Mouse (Mus musculus) limb, embryonic 12.5 days (tissue): ENCODE measurements around the gene Wnt8b. TPM values are rescaled to one million over a fixed set of nuclear protein-coding genes. Genes with fewer than 3 reads are reported as not detected.
A peak's percentile ranks its signal among the peaks of the same experiment; 100 is the strongest.

Experiments used
- ATAC-seq: fragments of 200-750 bp; cut with Nextera tagmentation; 2 replicates; pipeline ENCODE4 v1.8.0; 2017; ENCODE audit warnings: low read depth, moderate TSS enrichment; ENCODE audit not compliant: insufficient number of reproducible peaks, insufficient read depth, low FRiP score, low TSS enrichment
- H3K27ac ChIP-seq: fragments of 300-500 bp; sonication (generic); 2 replicates; pipeline ENCODE4 v1.5.1; 2016; ENCODE audit warnings: mild to moderate bottlenecking, moderate library complexity
- H3K27me3 ChIP-seq: fragments of 300-500 bp; sonication (generic); 2 replicates; pipeline ENCODE4 v1.6.1; 2016; ENCODE audit warnings: mild to moderate bottlenecking, moderate library complexity
- H3K36me3 ChIP-seq: fragments of 300-500 bp; sonication (generic); 2 replicates; pipeline ENCODE4 v1.6.1; 2016; ENCODE audit warnings: mild to moderate bottlenecking, moderate library complexity
- H3K4me1 ChIP-seq: fragments of 300-500 bp; sonication (generic); replicated peaks from 2 replicates; pipeline ENCODE4 v1.6.1; 2016
- H3K4me2 ChIP-seq: fragments of 300-500 bp; sonication (generic); 2 replicates; pipeline ENCODE4 v1.6.1; 2016; ENCODE audit warnings: mild to moderate bottlenecking, moderate library complexity
- H3K4me3 ChIP-seq: fragments of 300-500 bp; sonication (generic); replicated peaks from 2 replicates; pipeline ENCODE4 v1.5.1; 2016; ENCODE audit warnings: mild to moderate bottlenecking
- H3K9ac ChIP-seq: fragments of 300-500 bp; sonication (generic); replicated peaks from 2 replicates; pipeline ENCODE4 v1.6.1; 2016; ENCODE audit warnings: mild to moderate bottlenecking, moderate library complexity
- H3K9me3 ChIP-seq: fragments of 300-500 bp; sonication (generic); 2 replicates; pipeline ENCODE4 v1.6.1; 2016; ENCODE audit warnings: mild to moderate bottlenecking, moderate library complexity
- WGBS: fragments of 180-500 bp; shearing (Covaris S2); methylation state at CpG from one replicate; pipeline ENCODE4 v1.1.7; 2016; 5-methylcytosine and 5-hydroxymethylcytosine counted together
- polyA plus RNA-seq: library from polyadenylated mRNA; unstranded; fragments of >200 nt; fragmentation: Nextera tagmentation; extraction: Ambion mirVana; gene quantifications from 2 replicates; pipeline ENCODE4 v1.2.1, GENCODE M21; 2016

Gene Wnt8b
- polyA plus RNA-seq, 1 experiment from 2014 or later: not detected

GRCm38 (mm10) chr19:44511451-44512231 lies 18.4 kb downstream of the Wnt8b start:
- H3K4me1 ChIP-seq: peaks cover 27% of the 10 kb centered on the region
- peaks cover 93% of the 10 kb centered on the region for H3K27me3 ChIP-seq
- peak overlapping the region; percentile 60 for H3K9ac ChIP-seq
- peak overlapping the region; percentile 51 for H3K4me3 ChIP-seq
- H3K9me3 ChIP-seq: no peaks in the 10 kb centered on the region
- ATAC-seq: no peak; the same call in 1 of the 2 replicates
- peak overlapping the region; percentile 96 for H3K4me2 ChIP-seq
- H3K36me3 ChIP-seq: no peaks in the 10 kb centered on the region
- under 1% methylated on average over 66 of the region's 66 CpGs for WGBS
- no peak overlapping the region for H3K27ac ChIP-seq

- Histone ChIP-seq H3K27me3 (peaks cover 95% of the 10 kb centered on the region), H3K9ac (no peak overlapping the region), H3K4me1 (peaks cover 27% of the 10 kb centered on the region), H3K9me3 (no peaks in the 10 kb centered on the region), H3K4me3 (no peak overlapping the region), H3K4me2 (no peak overlapping the region), H3K27ac (no peak overlapping the region), H3K36me3 (no peaks in the 10 kb centered on the region)
- 25% methylated on average over 5 of the region's 5 CpGs for WGBS
- no peak for ATAC-seq
Observed at GRCm38 (mm10) chr19:44512601-44513000, 19.3 kb downstream of the Wnt8b start.

- ATAC-seq: no peak
- no peak overlapping the region for H3K4me3 ChIP-seq
- no peaks in the 10 kb centered on the region for H3K9me3 ChIP-seq
- H3K36me3 ChIP-seq: no peaks in the 10 kb centered on the region
- WGBS: 17% methylated on average over 11 of the region's 11 CpGs
- peaks cover 99% of the 10 kb centered on the region for H3K27me3 ChIP-seq
- H3K27ac ChIP-seq: no peak overlapping the region
- peaks cover 27% of the 10 kb centered on the region for H3K4me1 ChIP-seq
- no peak overlapping the region for H3K9ac ChIP-seq
- no peak overlapping the region for H3K4me2 ChIP-seq
Observed at GRCm38 (mm10) chr19:44513054-44513833, 20.0 kb downstream of the Wnt8b start.

GRCm38 (mm10) chr19:44513921-44514482 lies 20.7 kb downstream of the Wnt8b start:
- Histone ChIP-seq H3K27me3 (peaks cover 99% of the 10 kb centered on the region), H3K9ac (no peak overlapping the region), H3K4me2 (no peak overlapping the region), H3K4me3 (no peak overlapping the region), H3K36me3 (no peaks in the 10 kb centered on the region), H3K4me1 (peaks cover 28% of the 10 kb centered on the region), H3K9me3 (no peaks in the 10 kb centered on the region), H3K27ac (no peak overlapping the region)
- ATAC-seq: no peak
- 29% methylated on average over 7 of the region's 7 CpGs for WGBS

- no peaks in the 10 kb centered on the region for H3K36me3 ChIP-seq
- no peak for ATAC-seq
- WGBS: 9% methylated on average over 14 of the region's 14 CpGs
- H3K4me3 ChIP-seq: no peak overlapping the region
- H3K27me3 ChIP-seq: peaks cover 94% of the 10 kb centered on the region
- no peak overlapping the region for H3K9ac ChIP-seq
- no peak overlapping the region for H3K4me2 ChIP-seq
- H3K27ac ChIP-seq: no peak overlapping the region
- peaks cover 30% of the 10 kb centered on the region for H3K4me1 ChIP-seq
- no peaks in the 10 kb centered on the region for H3K9me3 ChIP-seq
Observed at GRCm38 (mm10) chr19:44514521-44515451, 21.5 kb downstream of the Wnt8b start.

- no peaks in the 10 kb centered on the region for H3K36me3 ChIP-seq
- H3K27me3 ChIP-seq: peaks cover 84% of the 10 kb centered on the region
- H3K9me3 ChIP-seq: no peaks in the 10 kb centered on the region
- no peak overlapping the region for H3K4me3 ChIP-seq
- no peak overlapping the region for H3K4me2 ChIP-seq
- H3K27ac ChIP-seq: no peak overlapping the region
- no peak for ATAC-seq
- peaks cover 28% of the 10 kb centered on the region for H3K4me1 ChIP-seq
- no peak overlapping the region for H3K9ac ChIP-seq
- 38% methylated on average over 6 of the region's 6 CpGs for WGBS
Observed at GRCm38 (mm10) chr19:44515769-44516168, 22.5 kb downstream of the Wnt8b start.

- H3K36me3 ChIP-seq: no peaks in the 10 kb centered on the region
- 58% methylated on average over 12 of the region's 12 CpGs for WGBS
- H3K4me2 ChIP-seq: no peak overlapping the region
- no peak overlapping the region for H3K9ac ChIP-seq
- no peak for ATAC-seq
- no peak overlapping the region for H3K4me3 ChIP-seq
- no peak overlapping the region for H3K27ac ChIP-seq
- H3K4me1 ChIP-seq: peaks cover 13% of the 10 kb centered on the region; the same call in 1 of the 2 replicates
- H3K9me3 ChIP-seq: no peaks in the 10 kb centered on the region
- H3K27me3 ChIP-seq: peaks cover 60% of the 10 kb centered on the region
Observed at GRCm38 (mm10) chr19:44517996-44518768, 24.9 kb downstream of the Wnt8b start.

- WGBS: 35% methylated on average over 7 of the region's 7 CpGs
- no peaks in the 10 kb centered on the region for H3K9me3 ChIP-seq
- H3K9ac ChIP-seq: no peak overlapping the region
- no peak overlapping the region for H3K4me3 ChIP-seq
- peaks cover 51% of the 10 kb centered on the region for H3K27me3 ChIP-seq
- H3K27ac ChIP-seq: no peak overlapping the region
- no peak for ATAC-seq
- H3K4me1 ChIP-seq: peaks cover 13% of the 10 kb centered on the region; the same call in 1 of the 2 replicates
- H3K36me3 ChIP-seq: no peaks in the 10 kb centered on the region
- no peak overlapping the region for H3K4me2 ChIP-seq
Observed at GRCm38 (mm10) chr19:44519152-44519551, 25.9 kb downstream of the Wnt8b start.

GRCm38 (mm10) chr19:44525551-44526205 lies 32.4 kb downstream of the Wnt8b start:
- no peak overlapping the region for H3K4me3 ChIP-seq
- no peaks in the 10 kb centered on the region for H3K4me1 ChIP-seq
- ATAC-seq: no peak
- H3K36me3 ChIP-seq: no peaks in the 10 kb centered on the region
- no peak overlapping the region for H3K9ac ChIP-seq
- 81% methylated on average over 9 of the region's 9 CpGs for WGBS
- H3K9me3 ChIP-seq: no peaks in the 10 kb centered on the region
- H3K27me3 ChIP-seq: no peaks in the 10 kb centered on the region
- H3K27ac ChIP-seq: no peak overlapping the region
- H3K4me2 ChIP-seq: no peak overlapping the region

GRCm38 (mm10) chr19:44530018-44530417 lies 36.7 kb downstream of the Wnt8b start:
- 80% methylated on average over 6 of the region's 6 CpGs for WGBS
- peaks cover 11% of the 10 kb centered on the region; the same call in 1 of the 2 replicates for H3K27me3 ChIP-seq
- ATAC-seq: no peak

More at GRCm38 (mm10) chr19:44530018-44530417, 36.7 kb downstream of the Wnt8b start:
- no peak overlapping the region for H3K4me2 ChIP-seq
- no peaks in the 10 kb centered on the region for H3K9me3 ChIP-seq
- no peak overlapping the region for H3K4me3 ChIP-seq
- no peak overlapping the region for H3K27ac ChIP-seq
- H3K9ac ChIP-seq: no peak overlapping the region
- no peaks in the 10 kb centered on the region for H3K36me3 ChIP-seq
- H3K4me1 ChIP-seq: no peaks in the 10 kb centered on the region
